Mouse (Mus musculus) megakaryocyte, adult 5-6 weeks (primary cell): ENCODE data around the gene Tarm1. TPM values are rescaled to one million over a fixed set of nuclear protein-coding genes. Genes with fewer than 3 reads are reported as not detected.
A peak's percentile ranks its signal among the peaks of the same experiment; 100 is the strongest.

Experiments used
- ATAC-seq: 2 replicates; pipeline ENCODE4 v1.8.0; 2016; ENCODE audit warnings: mild to moderate bottlenecking, inconsistent platforms; ENCODE audit not compliant: poor library complexity, severe bottlenecking
- total RNA-seq, 2 experiments: library from RNA; stranded (forward) in 1 of 2; stranded (reverse) in 1 of 2; fragments of 153-499, 151-499 nt in 1 of 2; fragments of 221-1000, 200-1000 nt in 1 of 2; gene quantifications; 2 replicates each; pipeline versions ENCODE4 v1.2.3 to v1.2.4; 2015 to 2017

Gene Tarm1
- total RNA-seq, 2 experiments from 2014 or later = 18.3 to 28.4 TPM

- peak; percentile 95 for ATAC-seq
These were observed 59.9 kb downstream of the Tarm1 start for GRCm38 (mm10) chr7:3442476-3443062.

GRCm38 (mm10) chr7:3440526-3440925 is 61.9 kb downstream of the Tarm1 start:
- ATAC-seq = no peak

- ATAC-seq = no peak
These were observed 62.4 kb downstream of the Tarm1 start for GRCm38 (mm10) chr7:3439984-3440383.

GRCm38 (mm10) chr7:3437941-3438340 is 64.5 kb downstream of the Tarm1 start:
- ATAC-seq = no peak

Other genes starting within 250 kb of the Tarm1 start
- gene Myadm, start 213.5 kb downstream of the Tarm1 start, total RNA-seq (2015) = 246 and 261 TPM in 2 replicates
- gene Myadm, start 213.5 kb downstream of the Tarm1 start, total RNA-seq (2017) = 75.7 and 78.5 TPM in 2 replicates
- gene Prkcg, start 213.4 kb downstream of the Tarm1 start, total RNA-seq (2015) = 1.3 and 1.6 TPM in 2 replicates
- 0.81 and 0.92 TPM in 2 replicates for gene Prkcg, start 213.4 kb downstream of the Tarm1 start, total RNA-seq (2017)
- not detected in 2 replicates for gene Cacng7, start 169.7 kb downstream of the Tarm1 start, total RNA-seq (2015)
- not detected in 2 replicates for gene Cacng7, start 169.7 kb downstream of the Tarm1 start, total RNA-seq (2017)
- gene Cacng8, start 111.9 kb downstream of the Tarm1 start, total RNA-seq (2015) = not detected in 2 replicates
- not detected in 2 replicates for gene Cacng8, start 111.9 kb downstream of the Tarm1 start, total RNA-seq (2017)
- not detected in 2 replicates for gene Cacng6, start 78.4 kb downstream of the Tarm1 start, total RNA-seq (2015)
- not detected in 2 replicates for gene Cacng6, start 78.4 kb downstream of the Tarm1 start, total RNA-seq (2017)
- not detected in 2 replicates for gene Oscar, start 113.5 kb upstream of the Tarm1 start, total RNA-seq (2015)
- gene Oscar, start 113.5 kb upstream of the Tarm1 start, total RNA-seq (2017) = not detected in 2 replicates
- gene Ndufa3, start 114.7 kb upstream of the Tarm1 start, total RNA-seq (2015) = 263 and 351 TPM in 2 replicates
- 273 and 274 TPM in 2 replicates for gene Ndufa3, start 114.7 kb upstream of the Tarm1 start, total RNA-seq (2017)
- gene Tfpt, start 127.3 kb upstream of the Tarm1 start, total RNA-seq (2015) = 20.8 and 30.4 TPM in 2 replicates
- 23.8 and 28.4 TPM in 2 replicates for gene Tfpt, start 127.3 kb upstream of the Tarm1 start, total RNA-seq (2017)
- gene Prpf31, start 127.4 kb upstream of the Tarm1 start, total RNA-seq (2015) = 15.1 and 21.1 TPM in 2 replicates
- gene Prpf31, start 127.4 kb upstream of the Tarm1 start, total RNA-seq (2017) = 51.0 and 66.7 TPM in 2 replicates
- 119 and 123 TPM in 2 replicates for gene Cnot3, start 142.6 kb upstream of the Tarm1 start, total RNA-seq (2015)
- gene Cnot3, start 142.6 kb upstream of the Tarm1 start, total RNA-seq (2017) = 23.5 and 36.8 TPM in 2 replicates
- gene Leng1, start 163.2 kb upstream of the Tarm1 start, total RNA-seq (2015) = 7.8 and 8.7 TPM in 2 replicates
- gene Leng1, start 163.2 kb upstream of the Tarm1 start, total RNA-seq (2017) = 9.4 and 15.4 TPM in 2 replicates
- gene Tmc4, start 174.9 kb upstream of the Tarm1 start, total RNA-seq (2015) = 9.0 and 9.9 TPM in 2 replicates
- 9.8 and 11.8 TPM in 2 replicates for gene Tmc4, start 174.9 kb upstream of the Tarm1 start, total RNA-seq (2017)
- 30.0 and 34.0 TPM in 2 replicates for gene Tsen34, start 190.2 kb upstream of the Tarm1 start, total RNA-seq (2015)
- 25.3 and 28.3 TPM in 2 replicates for gene Tsen34, start 190.2 kb upstream of the Tarm1 start, total RNA-seq (2017)
- 96.2 and 102 TPM in 2 replicates for gene Mboat7, start 190.9 kb upstream of the Tarm1 start, total RNA-seq (2015)
- gene Mboat7, start 190.9 kb upstream of the Tarm1 start, total RNA-seq (2017) = 47.2 and 55.7 TPM in 2 replicates
- 1,476 and 1,615 TPM in 2 replicates for gene Rps9, start 201.4 kb upstream of the Tarm1 start, total RNA-seq (2015)
- gene Rps9, start 201.4 kb upstream of the Tarm1 start, total RNA-seq (2017) = 1,141 and 1,307 TPM in 2 replicates
- gene Pirb, start 217.8 kb upstream of the Tarm1 start, total RNA-seq (2015) = 366 and 379 TPM in 2 replicates
- gene Pirb, start 217.8 kb upstream of the Tarm1 start, total RNA-seq (2017) = 233 and 235 TPM in 2 replicates